11 mouse cellular contexts compared by ENCODE assay signal in the genomic region with DNA sequence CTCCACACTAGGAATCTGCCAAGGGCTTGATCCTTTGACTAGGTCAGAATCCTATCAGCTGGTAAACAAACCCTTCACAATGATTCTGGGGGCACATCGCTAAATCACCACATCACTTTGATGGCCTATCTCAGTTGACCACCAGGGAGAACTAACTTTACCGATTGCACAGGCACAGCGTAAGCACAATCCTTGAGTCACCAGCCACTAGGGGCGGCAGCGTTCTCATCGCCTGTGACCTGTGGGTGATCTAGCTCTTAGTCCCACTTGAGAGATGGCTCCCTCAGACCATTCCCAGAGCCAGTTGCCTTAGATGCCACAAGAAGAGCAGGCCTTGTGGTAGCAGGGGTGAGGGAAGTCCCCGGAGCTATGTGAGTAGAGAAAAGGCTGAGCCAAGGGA. TPM values are rescaled to one million over a fixed set of nuclear protein-coding genes. Genes with fewer than 3 reads are reported as not detected.
A peak's percentile ranks its signal among the peaks of the same experiment; 100 is the strongest.
DNase-seq lines count a peak whose midpoint lies in the region; ATAC-seq and TF ChIP-seq lines count a peak whose summit lies in the region.
"Had no signal": no experiment of that assay in that cellular context is flagged by ENCODE, and none has a peak within 500 bp of the region (broad histone marks: within the 10 kb centered on the region; RNA-seq: fewer than 3 reads in every experiment).

No protein-coding gene starts in this region.

- no peak for TF ChIP-seq RAD21 in MEL (IDR thresholded peaks at IDR 0.05; ENCODE audit: low read depth, low read length)

- TF ChIP-seq EP300 in MEL (IDR thresholded peaks at IDR 0.05; ENCODE audit: low read depth in 1 of 2, low read length in 2 of 2), result no peak

- no peaks in the 10 kb centered on the region for H3K79me2 ChIP-seq in MEL (ENCODE audit: control insufficient read depth, insufficient read depth, low read length, poor library complexity)

- no peak for ATAC-seq in kidney, embryonic 14.5 days (ENCODE audit: low FRiP score, low TSS enrichment)
- no peak for ATAC-seq in forebrain, embryonic 14.5 days
- ATAC-seq in forebrain, embryonic 12.5 days (ENCODE audit: low FRiP score), result no peak

- no peak for TF ChIP-seq POLR2A in MEL (IDR thresholded peaks at IDR 0.05; ENCODE audit: control insufficient read depth in 1 of 2, insufficient read depth in 1 of 2, low read depth in 1 of 2, low read length in 2 of 2, poor library complexity in 1 of 2)
- no peak for TF ChIP-seq POLR2A in cortical plate, adult 2 months (IDR thresholded peaks at IDR 0.05; ENCODE audit: extremely low read depth, insufficient read depth, low read length)

- no peak overlapping the region for H3K27ac ChIP-seq in kidney, embryonic 14.5 days (ENCODE audit: low read depth, low read length)
- no peak overlapping the region for H3K27ac ChIP-seq in MEL (ENCODE audit: control insufficient read depth, low read depth, low read length)
- H3K27ac ChIP-seq in cortical plate, adult 2 months (ENCODE audit: insufficient read depth, low read length), result no peak overlapping the region
- no peak overlapping the region for H3K27ac ChIP-seq in forebrain, embryonic 14.5 days (ENCODE audit: low read depth, low read length)
- no peak overlapping the region for H3K27ac ChIP-seq in forebrain, embryonic 12.5 days
- H3K27ac ChIP-seq: liver, embryonic 15.5 days had no signal

- H3K27me3 ChIP-seq in kidney, embryonic 14.5 days (ENCODE audit: control insufficient read depth, insufficient read depth, low read length), result no peaks in the 10 kb centered on the region
- peaks cover 0 to under 1% of the 10 kb centered on the region in 2 experiments; a peak in 1 of 4 replicates for H3K27me3 ChIP-seq in MEL (ENCODE audit: control insufficient read depth in 1 of 2, insufficient read depth in 2 of 2, low read length in 2 of 2)
- no peaks in the 10 kb centered on the region for H3K27me3 ChIP-seq in forebrain, embryonic 14.5 days (replicated peaks; ENCODE audit: control insufficient read depth, insufficient read depth, low read length)
- H3K27me3 ChIP-seq in forebrain, embryonic 12.5 days, result no peaks in the 10 kb centered on the region
- H3K27me3 ChIP-seq: liver, embryonic 15.5 days had no signal

- H3K4me3 ChIP-seq in kidney, embryonic 14.5 days (ENCODE audit: low read length), result no peak overlapping the region
- H3K4me3 ChIP-seq in MEL (ENCODE audit: control insufficient read depth in 1 of 2, insufficient read depth in 1 of 2, low read depth in 2 of 2, low read length in 2 of 2), result no peak overlapping the region
- H3K4me3 ChIP-seq in cortical plate, adult 2 months (ENCODE audit: insufficient read depth, low read length), result no peak overlapping the region
- H3K4me3 ChIP-seq in forebrain, embryonic 14.5 days (ENCODE audit: low read depth, low read length), result no peak overlapping the region
- no peak overlapping the region for H3K4me3 ChIP-seq in forebrain, embryonic 12.5 days (replicated peaks)
- H3K4me3 ChIP-seq: liver, embryonic 15.5 days had no signal

- H3K9me3 ChIP-seq in kidney, embryonic 14.5 days (ENCODE audit: control insufficient read depth, low read length), result no peaks in the 10 kb centered on the region
- H3K9me3 ChIP-seq in MEL (replicated peaks; ENCODE audit: insufficient read depth, low read length), result no peaks in the 10 kb centered on the region
- H3K9me3 ChIP-seq in forebrain, embryonic 14.5 days (replicated peaks; ENCODE audit: control insufficient read depth, low read length), result no peaks in the 10 kb centered on the region
- H3K9me3 ChIP-seq in forebrain, embryonic 12.5 days, result no peaks in the 10 kb centered on the region
- H3K9me3 ChIP-seq: liver, embryonic 15.5 days had no signal

- no peak overlapping the region for H3K9ac ChIP-seq in kidney, embryonic 14.5 days (ENCODE audit: low read depth, low read length)
- no peak overlapping the region for H3K9ac ChIP-seq in MEL (ENCODE audit: control insufficient read depth, low read depth, low read length, poor library complexity, severe bottlenecking)
- H3K9ac ChIP-seq in forebrain, embryonic 14.5 days (ENCODE audit: low read length), result no peak overlapping the region
- no peak overlapping the region for H3K9ac ChIP-seq in forebrain, embryonic 12.5 days
- H3K9ac ChIP-seq: liver, embryonic 15.5 days had no signal

- H3K4me1 ChIP-seq in kidney, embryonic 14.5 days (ENCODE audit: control insufficient read depth, insufficient read depth, low read length), result no peaks in the 10 kb centered on the region
- no peaks in the 10 kb centered on the region for H3K4me1 ChIP-seq in MEL (ENCODE audit: control insufficient read depth in 1 of 2, insufficient read depth in 2 of 2, low read length in 2 of 2)
- no peaks in the 10 kb centered on the region for H3K4me1 ChIP-seq in cortical plate, adult 2 months (ENCODE audit: control insufficient read depth, insufficient read depth, low read length)
- H3K4me1 ChIP-seq in forebrain, embryonic 14.5 days (ENCODE audit: control insufficient read depth, insufficient read depth, low read length), result no peaks in the 10 kb centered on the region
- H3K4me1 ChIP-seq in forebrain, embryonic 12.5 days, result no peaks in the 10 kb centered on the region

- no peak overlapping the region for H3K4me2 ChIP-seq in kidney, embryonic 14.5 days (replicated peaks; ENCODE audit: low read depth, low read length)
- no peak overlapping the region for H3K4me2 ChIP-seq in forebrain, embryonic 14.5 days (ENCODE audit: low read length)
- no peak overlapping the region for H3K4me2 ChIP-seq in forebrain, embryonic 12.5 days
- H3K4me2 ChIP-seq: liver, embryonic 15.5 days had no signal

- peak; percentile 32 to 51 for DNase-seq in kidney, postnatal 4 days
- DNase-seq in MEL (ENCODE audit: low read depth, low spot score), result peak; percentile 7
- peak; percentile 3 for DNase-seq in naive thymus-derived CD4-positive, alpha-beta T cell, adult 2 months (ENCODE audit: low read depth)
- DNase-seq in forebrain, embryonic 14.5 days (ENCODE audit: low spot score), result no peak
- DNase-seq: cerebellum, adult 9-11 months; heart, postnatal 36 days; right cerebral cortex, postnatal 25 days had no signal

- peak in 2 of 3 experiments; percentile 6 to 23; a peak in 1 of 6 replicates for TF ChIP-seq CTCF in MEL (IDR thresholded peaks at IDR 0.05 in 2 of 3, conservative IDR thresholded peaks at IDR 0.05 in 1 of 3; ENCODE audit: control insufficient read depth in 1 of 3, insufficient read depth in 1 of 3, low read depth in 2 of 3, low read length in 3 of 3, poor library complexity in 1 of 3, severe bottlenecking in 1 of 3)
- 0 out of 2 replicates have a peak, but pooled peaks have one; percentile 3 for TF ChIP-seq CTCF in cortical plate, adult 2 months (IDR thresholded peaks at IDR 0.05; ENCODE audit: extremely low read depth, insufficient read depth, low read length)

- WGBS in kidney, embryonic 14.5 days, result 65% methylated on average over 7 of the region's 7 CpGs
- WGBS in forebrain, embryonic 14.5 days, result 58% methylated on average over 7 of the region's 7 CpGs
- WGBS in forebrain, embryonic 12.5 days, result 65% methylated on average over 7 of the region's 7 CpGs

- no peaks in the 10 kb centered on the region for H3K36me3 ChIP-seq in kidney, embryonic 14.5 days (ENCODE audit: control insufficient read depth, insufficient read depth, low read length)
- no peaks in the 10 kb centered on the region for H3K36me3 ChIP-seq in MEL (ENCODE audit: control insufficient read depth in 1 of 2, insufficient read depth in 2 of 2, low read length in 2 of 2)
- no peaks in the 10 kb centered on the region for H3K36me3 ChIP-seq in forebrain, embryonic 14.5 days (ENCODE audit: control insufficient read depth, insufficient read depth, low read length)
- H3K36me3 ChIP-seq in forebrain, embryonic 12.5 days (replicated peaks), result no peaks in the 10 kb centered on the region
- H3K36me3 ChIP-seq: liver, embryonic 15.5 days had no signal

TF ChIP-seq in MEL, 35 proteins besides CTCF, POLR2A, EP300 and RAD21:
- no peak for TF ChIP-seq UBTF (IDR thresholded peaks at IDR 0.05; ENCODE audit: borderline replicate concordance, insufficient read depth, low read depth, low read length)

RNA-seq across cellular contexts. Expression of gene Cdc42bpa, which starts 31.4 kb away (rescaled TPM):
- polyA plus RNA-seq in kidney, embryonic 14.5 days (2014; fragmentation: Nextera tagmentation; extraction: Ambion mirVana), result 15.2 and 19.7 TPM in 2 replicates
- total RNA-seq in MEL (2012; rRNA removed), result 7.7 and 11.6 TPM in 2 replicates
- polyA plus RNA-seq in MEL (2012; ENCODE audit: insufficient read depth in 1 of 2, insufficient read length in 2 of 2, low read depth in 1 of 2, low replicate concordance in 2 of 2, missing spikeins in 1 of 2), result 10 to 100 TPM in 1 of 2 experiments, not detected in 1; 14.6 TPM
- polyA plus RNA-seq in cortical plate, adult 2 months (2012; rRNA removed), result 147 and 157 TPM in 2 replicates
- polyA plus RNA-seq in forebrain, embryonic 14.5 days (2014; fragmentation: Nextera tagmentation; extraction: Ambion mirVana), result 18.1 and 22.5 TPM in 2 replicates
- polyA plus RNA-seq in forebrain, embryonic 12.5 days (2016; fragmentation: Nextera tagmentation; extraction: Ambion mirVana), result 18.5 and 24.0 TPM in 2 replicates
